Mouse (Mus musculus): ENCODE results near the gene Upp2.

Upp2 gene

DNA sequence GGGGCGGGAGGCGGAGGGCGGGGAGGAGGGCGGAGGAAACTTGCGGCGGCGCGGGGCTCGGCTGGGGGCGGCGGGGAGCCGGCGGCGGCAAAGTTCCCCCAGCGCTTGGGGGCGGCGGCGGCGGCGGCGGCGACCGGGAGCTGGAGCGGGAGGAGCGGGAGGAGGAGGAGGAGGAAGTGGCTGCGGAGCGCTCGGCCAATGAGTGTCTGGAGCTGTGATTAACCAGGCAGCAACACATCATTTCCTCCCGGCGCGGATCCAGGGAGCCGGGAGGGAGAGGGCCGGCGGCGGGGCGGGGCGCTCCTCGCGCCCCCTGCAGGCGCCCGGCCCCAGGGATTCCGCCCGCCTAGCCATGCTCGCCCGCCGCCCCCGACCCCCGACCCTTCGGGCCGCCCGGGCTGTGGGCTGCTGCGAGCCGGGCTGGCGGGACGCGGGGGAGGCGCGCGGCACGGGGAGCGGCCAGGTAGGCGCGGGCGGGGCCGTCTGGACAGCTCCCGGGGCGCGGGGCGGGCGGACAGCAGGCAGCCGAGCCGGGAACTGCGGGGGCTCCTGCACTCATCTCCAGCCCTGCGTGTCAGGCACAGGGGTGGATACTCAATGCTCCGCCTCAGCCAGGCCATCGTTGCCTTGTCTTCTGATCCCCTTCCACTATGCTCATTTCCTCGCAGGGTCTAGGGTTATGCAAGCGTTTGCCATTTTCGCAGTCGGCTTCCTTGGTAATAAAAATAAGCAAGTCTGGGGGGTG, at the start of gene Upp2, which contains the start of gene Acvr1:
Upp2 (plus strand) TSS at position 233 of the 745 bp plus-strand sequence.
Acvr1 (minus strand) TSS at position 92 of the 745 bp plus-strand sequence.
- CTCF ChIA-PET: interaction anchor here (0.6 kb wide), 1 partner anchor 28 kb away, joined by 5 read pairs; no protein-coding TSS in a partner anchor

DNA sequence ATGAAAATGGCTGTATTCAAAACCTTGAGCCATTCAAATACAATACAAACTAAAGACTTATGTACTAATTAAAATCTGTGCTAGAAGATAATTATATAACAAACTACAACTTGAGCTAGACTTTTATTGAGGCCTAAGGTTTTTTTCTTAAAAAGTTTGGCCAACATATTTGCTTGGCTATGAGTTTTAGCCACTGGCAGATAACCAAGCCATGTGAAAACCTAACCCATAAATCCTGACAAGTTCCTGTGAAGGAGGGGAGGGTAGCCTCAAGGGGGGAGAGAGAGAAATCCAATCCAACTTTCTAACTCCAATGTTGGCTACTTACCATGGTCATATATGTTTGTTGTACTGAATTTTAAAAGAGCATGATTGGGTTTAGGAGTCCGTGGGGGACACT, 48.6 kb upstream of the Upp2 start:
- CTCF ChIA-PET: no interaction called here

DNA sequence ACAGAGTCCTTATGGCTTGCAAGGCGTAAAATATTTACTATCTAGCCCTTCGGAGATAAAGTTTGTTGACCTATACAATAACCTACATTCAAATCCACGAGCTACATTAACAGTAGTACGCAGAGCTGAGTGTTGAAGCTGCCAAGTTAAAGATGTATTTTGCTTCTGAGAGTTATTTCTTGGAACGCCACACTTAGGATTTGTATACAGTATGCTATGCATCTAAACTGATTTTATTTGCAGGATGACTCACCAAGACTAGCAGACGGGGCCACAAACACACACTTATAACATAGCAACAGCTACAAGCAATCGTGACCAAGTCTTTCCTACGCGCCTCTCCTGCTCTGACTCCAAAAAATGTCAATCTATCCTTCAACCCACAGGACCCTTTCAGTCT, 46.4 kb upstream of the Upp2 start:
- CTCF ChIA-PET: no interaction called here

DNA sequence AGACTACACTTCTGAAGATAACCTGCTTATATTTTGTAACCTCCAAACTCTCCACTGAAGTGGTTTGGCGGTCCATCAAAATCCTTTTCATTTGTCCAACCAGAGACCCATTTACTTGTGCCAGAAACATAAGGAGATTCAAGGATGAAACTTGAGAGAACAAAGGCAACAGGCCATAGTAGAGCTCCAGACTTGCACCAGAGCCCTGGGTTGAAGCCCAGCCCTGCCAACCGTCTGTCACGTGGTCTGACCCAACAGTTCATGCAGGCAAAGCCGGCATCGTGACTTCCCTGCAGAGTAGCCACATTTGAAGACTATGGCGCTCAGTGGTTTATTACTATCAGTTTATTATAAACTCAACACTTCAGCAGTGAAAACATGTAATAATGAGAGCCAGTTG, 45.5 kb upstream of the Upp2 start:
- CTCF ChIA-PET: no interaction called here

DNA sequence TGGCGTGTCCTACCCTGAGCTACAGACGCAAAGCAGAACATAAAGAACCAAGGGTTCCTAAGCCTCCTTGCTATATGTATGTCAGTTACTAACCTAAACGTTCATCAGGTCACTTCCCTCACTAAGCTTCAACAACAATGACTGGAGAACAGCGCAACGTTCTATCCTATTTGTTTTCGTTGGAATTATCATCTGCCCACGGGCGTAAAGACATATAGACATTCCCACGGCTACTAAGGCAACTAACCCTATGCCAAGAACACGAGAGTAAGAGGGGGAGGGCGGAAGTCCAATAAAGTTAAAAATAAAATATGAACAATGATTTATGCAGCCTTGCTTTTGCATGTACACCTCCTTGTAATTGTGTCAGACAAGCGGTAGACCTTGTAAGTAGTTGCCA, 44.0 kb upstream of the Upp2 start:
- CTCF ChIA-PET: no interaction called here

DNA sequence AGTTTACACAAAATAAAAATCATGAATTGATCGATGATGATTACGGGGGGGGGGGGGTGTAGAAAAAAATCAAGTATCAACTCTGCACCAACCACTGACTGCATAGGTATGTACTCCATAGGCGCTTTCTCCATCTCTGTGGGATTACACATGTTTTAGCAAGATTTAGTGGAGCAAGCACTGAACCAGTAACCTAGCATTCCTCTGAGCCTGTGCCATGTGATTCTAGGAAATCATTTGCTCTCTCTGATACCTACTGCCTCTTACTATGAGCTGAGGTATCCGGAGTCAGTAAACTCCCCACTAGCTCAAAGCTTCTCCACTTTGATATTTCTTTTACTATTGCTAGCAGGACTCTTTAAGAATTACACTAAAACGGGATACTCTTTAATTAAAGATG, 43.2 kb upstream of the Upp2 start:
- CTCF ChIA-PET: no interaction called here

DNA sequence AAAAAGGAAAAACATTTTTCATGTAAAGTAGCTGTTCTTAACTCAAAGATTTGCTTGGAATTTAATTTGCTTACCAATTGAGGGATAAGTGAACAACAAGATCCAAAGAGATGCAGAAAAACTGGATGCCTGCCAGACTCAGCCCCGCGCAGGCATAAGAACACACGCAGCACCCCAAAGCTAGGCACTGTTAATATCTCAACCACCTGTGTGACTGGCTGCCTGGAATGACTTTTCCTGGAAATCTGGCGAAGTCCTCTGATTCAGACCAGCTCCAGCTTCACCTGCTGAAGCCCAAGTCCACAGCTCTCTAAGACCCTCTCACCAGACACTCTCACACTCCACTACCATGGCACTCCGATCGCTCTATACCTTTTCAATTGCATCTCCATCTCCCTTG, 42.7 kb upstream of the Upp2 start:
- CTCF ChIA-PET: no interaction called here

DNA sequence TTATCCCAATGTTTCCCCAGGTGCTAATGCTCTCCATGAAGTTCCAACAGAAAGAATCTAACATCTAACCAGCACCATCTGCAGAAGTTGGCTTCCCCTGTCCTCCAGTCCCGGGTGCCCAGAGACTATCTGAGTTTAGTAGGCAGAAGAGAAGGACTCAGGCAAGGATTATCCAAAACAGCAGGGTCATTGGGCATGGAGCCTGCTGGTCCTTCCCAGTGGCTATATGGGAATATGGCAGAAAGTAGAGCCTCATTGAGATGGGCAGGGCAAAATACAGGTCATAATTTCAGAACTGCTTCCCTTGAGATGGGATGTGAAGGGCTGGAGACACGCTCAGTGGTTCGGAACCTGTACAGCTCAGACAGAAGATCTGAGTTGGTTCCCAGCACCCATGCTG, 39.3 kb upstream of the Upp2 start:
- CTCF ChIA-PET: no interaction called here

DNA sequence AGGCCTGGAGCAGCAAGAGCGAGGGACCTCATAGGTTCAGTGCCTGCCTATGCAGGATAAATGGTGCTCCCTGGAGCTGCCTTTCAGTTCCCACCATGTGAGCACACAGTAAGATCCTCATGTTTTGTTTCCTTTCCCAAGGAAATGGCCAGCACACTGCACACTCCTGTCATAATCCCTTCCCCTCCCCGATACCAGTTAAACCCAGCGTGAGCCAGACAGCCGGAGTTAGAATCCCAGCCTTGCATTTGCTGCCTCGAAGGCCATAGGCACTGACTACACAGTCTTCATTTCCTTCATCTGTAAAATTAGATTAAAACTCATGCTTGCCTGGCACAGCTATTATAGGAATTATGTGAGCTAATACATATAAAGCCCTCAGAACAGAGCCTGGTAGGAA, 37.7 kb upstream of the Upp2 start:
- CTCF ChIA-PET: no interaction called here

DNA sequence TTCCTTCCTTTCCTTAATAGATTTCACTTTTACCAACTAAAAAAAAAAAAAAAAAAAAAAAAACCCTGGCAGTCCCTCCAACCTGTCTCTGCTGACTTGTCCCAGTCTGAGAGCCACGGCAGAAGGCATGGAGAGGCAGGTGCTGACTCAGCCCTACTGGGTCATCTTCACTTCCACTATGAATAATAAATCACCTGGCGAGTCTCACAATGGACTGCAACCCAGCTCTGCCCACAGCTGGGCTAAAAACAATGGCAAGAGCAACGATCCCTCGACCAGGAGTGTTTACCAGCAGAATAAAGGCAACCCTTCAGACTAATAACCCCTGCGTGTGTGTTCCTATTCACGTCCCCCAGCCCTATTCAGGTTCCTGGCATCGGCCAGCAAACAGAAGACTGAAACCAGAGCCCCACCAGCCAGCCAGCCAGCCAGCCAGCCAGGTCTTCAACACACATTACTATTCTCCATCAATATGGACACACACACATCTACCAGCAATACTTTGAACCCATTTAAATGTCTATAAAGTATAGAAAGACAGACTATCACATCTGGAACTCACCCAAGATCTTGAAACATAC, 37.1 kb upstream of the Upp2 start:
- CTCF ChIA-PET: no interaction called here

DNA sequence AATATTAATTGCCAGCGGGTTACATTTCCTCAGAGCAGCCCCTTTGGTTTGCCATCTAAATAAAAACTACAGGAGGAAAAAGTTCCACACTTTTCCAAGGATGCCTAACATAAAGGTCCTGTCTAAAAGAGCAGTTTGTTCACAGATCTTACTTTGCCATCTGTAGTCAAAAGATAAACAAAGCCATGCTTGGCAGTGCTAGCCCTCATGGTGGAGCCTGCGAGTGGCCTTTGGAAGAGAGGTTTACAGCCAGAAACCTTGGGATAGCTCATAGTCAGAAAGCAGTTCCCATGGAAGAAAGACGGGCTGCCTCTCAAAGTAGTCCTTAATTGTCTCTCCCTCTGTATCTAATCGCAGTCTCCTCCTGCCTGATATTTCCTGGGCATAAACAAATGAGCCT, 36.6 kb upstream of the Upp2 start:
- CTCF ChIA-PET: no interaction called here

DNA sequence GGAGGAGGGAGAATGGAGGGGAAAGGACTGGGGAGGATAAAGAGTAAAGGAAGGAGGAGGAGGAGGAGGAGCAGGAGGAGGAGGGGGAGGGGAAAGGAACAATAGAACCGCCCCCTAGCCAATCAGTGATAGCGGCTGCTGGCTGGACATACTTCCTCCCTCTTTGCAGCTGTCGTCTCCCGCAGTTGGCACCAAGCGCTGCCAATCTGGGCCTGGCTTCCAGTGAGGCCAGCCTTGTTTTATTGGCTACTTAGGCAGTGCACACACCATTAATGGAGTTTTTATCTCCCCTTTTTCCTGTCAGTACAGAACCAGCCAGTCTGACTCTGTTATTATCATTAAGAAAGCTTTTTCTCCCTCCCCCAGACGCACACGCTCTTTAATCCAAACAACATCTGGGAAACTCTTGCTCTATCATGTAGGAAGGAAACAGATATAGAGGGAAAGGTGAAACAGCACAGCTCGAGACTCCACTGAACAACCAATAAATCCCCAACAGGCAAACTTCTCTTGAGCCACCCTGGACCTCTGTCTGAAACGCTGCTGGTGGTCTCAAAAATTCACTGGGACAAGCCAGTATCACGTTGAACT, 34.7 kb upstream of the Upp2 start:
- CTCF ChIA-PET: no interaction called here

DNA sequence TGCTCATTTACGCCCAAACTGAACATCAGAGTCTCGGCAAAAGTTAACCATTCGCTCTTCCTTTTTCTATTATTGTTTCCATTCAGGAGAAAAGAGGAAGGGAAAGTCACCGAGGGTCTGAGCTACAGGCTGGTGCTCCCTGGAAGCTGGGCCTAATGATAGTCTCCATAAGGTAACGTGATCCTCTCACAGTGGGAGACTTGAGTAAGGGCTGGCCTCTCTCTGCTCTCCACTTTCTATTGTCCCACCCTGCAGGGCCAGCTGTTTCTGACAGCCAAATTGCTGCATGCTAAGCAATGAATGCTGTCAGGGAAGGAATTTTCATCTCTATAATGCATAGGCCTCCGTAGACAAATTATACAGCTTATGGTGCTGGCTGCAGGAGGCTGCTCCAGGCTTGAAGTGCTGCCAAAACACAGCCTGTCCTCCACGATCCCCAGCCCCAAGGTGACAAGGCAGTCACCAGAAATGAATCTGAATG, 33.5 kb upstream of the Upp2 start:
- CTCF ChIA-PET: no interaction called here

DNA sequence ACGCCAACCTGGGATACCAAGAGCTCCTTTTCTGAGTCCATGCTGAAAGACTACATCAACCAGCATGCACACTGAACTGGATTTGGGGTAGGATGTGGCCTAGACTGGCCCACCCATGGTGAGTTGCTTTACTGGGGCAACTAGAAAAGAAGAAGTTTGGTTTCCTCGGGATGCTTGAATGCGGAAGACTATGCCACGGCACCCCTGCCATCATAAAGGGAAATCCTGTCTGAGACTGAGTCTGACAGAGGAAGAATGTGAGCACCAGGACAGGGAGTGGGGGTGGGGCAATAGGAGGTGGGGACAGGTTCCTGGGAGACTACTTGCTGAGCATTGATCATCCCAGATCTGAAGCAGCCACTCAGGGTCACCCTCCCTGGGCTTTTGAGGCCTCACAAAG, 32.7 kb upstream of the Upp2 start:
- CTCF ChIA-PET: no interaction called here

DNA sequence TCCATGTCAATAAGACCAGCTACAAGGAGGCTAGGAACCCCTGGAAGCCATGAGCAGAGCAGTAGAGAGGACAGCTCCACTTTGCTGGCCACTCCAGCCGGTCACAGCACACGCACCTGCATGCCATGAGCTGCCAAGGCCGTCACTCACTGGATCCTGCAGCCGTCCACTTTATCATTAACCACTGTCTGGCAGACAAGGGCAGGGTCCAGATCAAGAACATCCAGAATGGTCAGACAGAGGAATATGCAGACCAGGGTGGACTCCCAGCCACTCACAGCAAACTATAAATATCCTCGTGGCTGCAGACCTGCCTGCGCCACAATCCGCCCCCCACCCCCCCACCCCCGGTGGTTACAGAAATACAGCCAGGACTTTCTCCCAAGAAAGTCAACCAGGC, 31.9 kb upstream of the Upp2 start:
- CTCF ChIA-PET: no interaction called here

DNA sequence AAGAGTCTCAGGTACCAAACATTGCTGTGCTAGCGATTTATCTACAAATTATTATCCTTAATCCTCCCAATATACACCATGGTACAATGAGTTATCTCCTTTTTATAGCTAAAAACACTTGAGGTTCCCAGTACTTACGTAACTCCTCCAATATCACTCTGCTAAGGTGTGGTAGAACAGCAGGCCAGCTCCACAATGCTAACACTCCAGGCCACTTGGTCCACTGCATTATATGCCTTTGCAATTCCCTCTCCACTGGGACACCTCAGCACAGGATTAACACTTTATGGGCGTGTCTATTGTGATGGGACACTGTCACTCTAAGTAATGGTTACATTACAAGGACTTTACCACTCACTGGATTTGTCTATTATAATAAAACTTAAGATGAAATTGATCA, 30.3 kb upstream of the Upp2 start:
- CTCF ChIA-PET: no interaction called here

DNA sequence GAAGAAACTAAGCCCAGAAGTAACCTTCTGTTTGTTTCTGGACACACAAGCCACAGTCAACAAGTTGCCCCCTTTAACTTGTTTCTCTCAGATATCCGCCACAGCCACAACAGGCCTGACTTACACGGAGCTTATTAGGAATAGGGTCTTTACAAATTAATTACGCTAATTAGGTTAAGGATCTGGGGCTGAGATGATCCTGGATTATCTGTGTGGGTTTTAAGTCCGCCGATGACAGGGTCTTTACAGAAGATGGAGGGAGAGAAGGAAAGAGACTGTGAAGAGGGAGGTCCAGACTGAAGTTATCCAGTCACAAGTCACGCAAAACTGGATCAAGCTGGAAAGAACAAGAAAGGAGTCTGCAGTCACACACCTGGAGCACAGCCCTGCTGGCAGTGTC, 28.9 kb upstream of the Upp2 start:
- CTCF ChIA-PET: no interaction called here

DNA sequence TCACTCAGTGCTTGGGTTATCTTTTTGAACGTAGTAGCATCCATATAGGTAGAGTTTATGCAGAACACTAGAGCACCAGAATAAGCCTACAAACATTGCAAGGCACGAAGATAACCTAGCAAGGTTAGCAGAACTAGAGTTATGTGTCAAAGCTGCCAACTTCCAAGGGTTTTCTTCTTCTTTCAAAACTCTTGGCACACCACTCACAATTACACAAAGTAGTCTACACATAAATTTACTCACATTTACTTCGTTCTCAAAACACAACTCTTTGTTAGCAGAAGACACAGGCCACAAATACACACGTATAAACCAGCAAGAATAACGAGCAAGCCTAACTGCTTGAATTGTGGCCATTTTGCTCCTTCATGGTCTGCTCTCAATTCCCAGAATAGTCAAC, 23.8 kb upstream of the Upp2 start:
- CTCF ChIA-PET: no interaction called here

DNA sequence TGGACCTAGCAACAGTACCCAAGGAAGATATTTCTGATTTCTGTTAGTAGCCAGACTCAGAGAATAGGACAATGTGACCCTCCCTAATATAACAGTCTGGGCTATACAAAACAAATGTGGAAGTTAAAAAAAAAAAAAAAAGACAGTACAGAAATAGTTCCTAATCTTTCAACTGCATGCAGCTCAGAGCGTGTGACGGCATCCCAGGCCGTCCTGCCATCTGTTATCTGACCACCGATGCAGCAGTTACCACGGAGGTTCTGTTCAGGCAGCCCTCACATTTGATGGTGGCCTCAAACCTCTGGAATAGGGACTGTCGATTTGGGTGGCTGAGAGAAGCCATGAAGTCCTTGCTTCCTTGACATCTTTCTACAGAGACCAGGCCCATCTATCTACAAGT, 22.7 kb upstream of the Upp2 start:
- CTCF ChIA-PET: no interaction called here

DNA sequence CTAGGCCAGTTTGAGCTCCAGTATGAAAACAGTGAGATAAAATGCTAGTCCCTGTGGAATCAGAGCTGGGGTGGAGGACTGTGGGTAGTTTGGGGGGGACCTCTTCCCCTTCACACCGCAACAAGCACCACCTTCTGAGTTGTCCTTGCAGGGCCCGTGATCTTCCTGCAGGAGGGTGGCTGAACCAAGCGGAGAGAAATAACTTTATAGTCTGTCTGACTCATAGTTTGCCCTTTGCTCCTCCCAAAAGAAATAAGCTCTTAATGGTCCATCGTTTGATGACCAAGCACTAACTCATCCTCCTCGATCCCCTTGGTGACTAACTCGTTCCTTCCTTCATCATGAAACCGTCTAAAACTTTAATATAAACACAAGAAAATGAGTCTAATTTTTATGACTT, 20.8 kb upstream of the Upp2 start:
- CTCF ChIA-PET: no interaction called here

DNA sequence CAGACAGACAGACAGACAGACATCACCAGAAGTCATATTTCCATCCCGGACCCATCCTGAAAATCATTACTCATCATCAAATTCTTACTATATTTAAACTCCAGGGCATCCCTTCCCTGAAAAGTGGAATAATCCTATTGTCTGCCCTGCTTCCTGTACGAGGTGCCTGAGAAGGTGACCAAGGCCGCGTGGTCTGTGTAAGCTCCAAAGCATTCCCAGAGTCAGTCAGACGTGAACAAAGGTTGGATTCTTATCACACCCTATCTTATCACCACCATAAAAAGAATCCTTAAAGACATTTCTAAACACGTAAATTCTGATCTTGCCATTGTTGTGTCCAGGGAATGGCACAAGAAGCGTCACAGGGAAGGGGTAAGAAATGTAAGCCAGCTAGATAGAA, 18.2 kb upstream of the Upp2 start:
- CTCF ChIA-PET: no interaction called here

DNA sequence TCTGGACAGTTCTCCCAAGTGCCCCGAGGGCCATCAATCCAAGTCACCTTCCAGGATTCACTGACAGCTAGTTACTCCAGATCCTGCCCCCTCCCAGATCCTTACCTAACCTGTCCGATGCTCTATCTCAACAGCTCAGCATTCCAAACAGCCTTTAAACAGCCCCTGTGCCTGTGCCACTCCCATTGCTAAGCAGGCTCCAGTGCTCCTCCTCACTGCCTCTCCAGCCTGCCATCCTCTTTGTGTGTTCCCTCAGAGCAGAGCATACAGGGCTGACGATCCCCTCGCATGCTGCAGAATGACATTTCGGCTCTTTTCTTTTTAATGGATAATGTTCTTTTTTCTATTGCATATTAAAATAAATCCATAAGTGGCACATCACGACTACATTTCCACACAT, 17.1 kb upstream of the Upp2 start:
- CTCF ChIA-PET: no interaction called here

DNA sequence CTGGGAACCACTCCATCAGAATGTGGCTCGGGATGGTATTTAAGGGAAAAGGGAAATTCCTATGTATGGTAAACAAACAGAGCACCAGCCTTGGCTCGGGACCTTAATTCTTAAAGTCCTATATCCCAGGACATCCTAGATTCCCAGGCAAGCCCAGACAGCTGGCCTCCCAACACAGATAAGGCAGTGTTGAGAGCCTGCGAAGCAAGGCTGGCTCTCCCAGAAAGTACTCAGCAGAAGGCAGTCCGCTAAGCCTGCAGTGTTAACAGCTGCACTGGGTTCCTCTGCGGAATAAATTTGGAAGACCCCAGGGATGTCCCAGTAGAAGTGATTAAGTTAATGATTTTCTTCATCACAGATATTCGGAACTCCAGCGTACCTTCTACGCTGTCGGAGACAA, 16.6 kb upstream of the Upp2 start:
- CTCF ChIA-PET: no interaction called here

DNA sequence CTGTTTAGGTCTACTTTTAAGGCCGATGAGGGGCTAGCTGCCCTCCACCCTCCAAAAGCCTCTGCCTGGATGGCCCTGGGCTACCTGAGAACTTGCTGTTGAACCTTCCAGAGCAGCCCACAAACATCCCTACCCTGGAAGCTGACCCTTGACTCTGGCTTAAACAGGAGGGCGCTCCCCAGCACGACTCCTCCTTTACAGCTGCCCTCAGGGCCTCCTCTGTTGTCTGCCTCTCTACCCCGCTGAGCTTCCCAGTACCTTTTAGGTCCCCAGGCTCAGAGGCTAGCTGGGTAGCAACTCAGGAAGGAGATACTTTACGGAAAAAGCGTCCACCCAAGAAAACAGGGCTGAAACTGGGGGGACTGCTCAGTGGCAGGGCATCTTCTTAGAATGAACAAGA, 15.2 kb upstream of the Upp2 start:
- CTCF ChIA-PET: no interaction called here

Measured in spleen, embryonic (tissue).